Mouse (Mus musculus) adrenal gland, postnatal 14 days (tissue): ENCODE results near the gene Oxld1. TPM values are rescaled to one million over a fixed set of nuclear protein-coding genes. Genes with fewer than 3 reads are reported as not detected.
"Not testable (repeated sequence)": the region's sequence is repeated elsewhere in the genome, so short reads cannot be mapped to it uniquely, and the experiment has no call there.

ENCODE experiments used
- DNase-seq: peaks from one replicate; pipeline ENCODE4 v3.0.0; 2021; ENCODE audit warnings: mixed read lengths
- total RNA-seq: library from RNA; stranded (reverse); gene quantifications from 2 replicates; pipeline ENCODE4 v1.2.3, GENCODE M21; 2021

Oxld1 gene
- total RNA-seq, 1 experiment from 2014 or later = 53.9 TPM

GRCm38 (mm10) chr11:120423569-120424295 lies 34.1 kb downstream of the Oxld1 start:
- peak; percentile 79 for DNase-seq

- peak; percentile 34 for DNase-seq
These were observed 35.0 kb downstream of the Oxld1 start for GRCm38 (mm10) chr11:120422651-120423568.

DNA sequence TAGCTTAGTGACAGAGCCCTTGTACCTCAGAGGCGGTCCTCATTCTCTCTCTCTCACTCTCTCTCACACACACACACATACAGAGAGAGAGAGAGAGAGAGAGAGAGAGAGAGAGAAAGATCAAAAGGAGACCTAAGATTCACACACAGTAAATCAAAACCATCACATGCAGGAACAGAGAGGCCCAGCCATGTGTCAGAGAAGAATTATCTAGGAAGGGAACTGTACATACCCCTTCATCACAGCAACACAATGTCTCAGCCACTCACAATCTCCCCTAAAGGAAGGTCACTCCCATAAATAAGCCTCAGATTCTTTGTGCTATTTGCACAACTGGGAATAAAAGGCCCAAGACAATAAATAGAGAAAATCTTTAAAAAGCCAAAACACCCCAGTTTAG lies 39.3 kb downstream of the Oxld1 start:
- no peak for DNase-seq

DNA sequence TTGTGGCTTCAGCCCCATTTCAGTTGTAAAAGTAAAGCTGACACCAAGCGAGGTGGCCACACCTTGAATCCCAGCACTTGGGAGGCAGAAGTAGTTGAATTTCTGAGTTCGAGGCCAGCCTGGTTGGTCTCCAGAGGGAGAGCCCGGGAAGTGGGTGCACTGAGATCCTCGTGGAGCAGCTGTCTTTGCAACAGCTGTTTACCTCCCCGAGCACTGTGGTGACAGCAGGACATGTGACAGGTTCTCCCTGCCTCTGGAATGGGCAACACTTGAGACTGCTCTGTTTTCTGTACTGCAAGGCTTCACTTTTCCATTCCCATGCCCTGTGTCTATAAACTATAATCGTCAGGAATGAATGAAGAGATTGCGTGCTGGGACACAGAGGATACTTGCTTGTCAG lies 40.0 kb downstream of the Oxld1 start:
- no peak for DNase-seq

DNA sequence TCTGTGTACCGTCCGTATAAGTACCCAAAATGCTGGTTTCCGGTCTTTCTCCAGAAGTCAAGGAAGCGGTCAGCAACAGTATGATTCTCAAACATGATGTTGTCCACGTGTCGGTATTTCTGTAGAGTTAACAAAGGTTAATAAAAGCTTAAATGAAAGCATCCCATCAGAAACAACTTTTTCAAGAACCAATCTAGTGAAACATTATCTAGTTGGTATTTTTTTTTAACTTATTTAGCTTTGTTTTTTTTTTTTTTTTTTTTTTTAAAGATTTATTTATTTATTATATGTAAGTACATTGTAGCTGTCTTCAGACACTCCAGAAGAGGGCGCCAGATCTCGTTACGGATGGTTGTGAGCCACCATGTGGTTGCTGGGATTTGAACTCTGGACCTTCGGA lies 44.2 kb downstream of the Oxld1 start:
- DNase-seq = not testable (repeated sequence)

Other genes starting within 250 kb of the Oxld1 start
- gene Bahcc1, start 225.1 kb downstream of the Oxld1 start, total RNA-seq = 12.4 and 17.2 TPM in 2 replicates
- gene Actg1, start 109.5 kb downstream of the Oxld1 start, total RNA-seq = 1,064 and 1,109 TPM in 2 replicates
- 0.37 and 0.71 TPM in 2 replicates for gene Fscn2, start 96.5 kb downstream of the Oxld1 start, total RNA-seq
- gene Faap100, start 79.3 kb downstream of the Oxld1 start, total RNA-seq = 18.7 and 24.6 TPM in 2 replicates
- gene Nploc4, start 20.4 kb downstream of the Oxld1 start, total RNA-seq = 73.8 and 82.5 TPM in 2 replicates
- 2.3 and 4.7 TPM in 2 replicates for gene Tspan10, start 15.4 kb downstream of the Oxld1 start, total RNA-seq
- 0.33 TPM in 1 of 2 replicates, not detected in the other for gene Pde6g, start 4.6 kb downstream of the Oxld1 start, total RNA-seq
- 20.6 and 28.1 TPM in 2 replicates for gene Ccdc137, start within 50 bp of the Oxld1 start, total RNA-seq
- 19.6 and 23.4 TPM in 2 replicates for gene Arl16, start 9.5 kb upstream of the Oxld1 start, total RNA-seq
- 161 TPM in 2 replicates for gene Mrpl12, start 26.5 kb upstream of the Oxld1 start, total RNA-seq
- 50.7 and 64.4 TPM in 2 replicates for gene Slc25a10, start 33.8 kb upstream of the Oxld1 start, total RNA-seq
- gene Gcgr, start 72.6 kb upstream of the Oxld1 start, total RNA-seq = 2.3 and 11.7 TPM in 2 replicates
- gene Mcrip1, start 91.7 kb upstream of the Oxld1 start, total RNA-seq = 52.6 and 67.9 TPM in 2 replicates
- gene Ppp1r27, start 93.1 kb upstream of the Oxld1 start, total RNA-seq = 0.48 TPM in 1 of 2 replicates, not detected in the other
- gene P4hb, start 115.2 kb upstream of the Oxld1 start, total RNA-seq = 449 and 479 TPM in 2 replicates
- 268 and 310 TPM in 2 replicates for gene Arhgdia, start 123.6 kb upstream of the Oxld1 start, total RNA-seq
- 120 and 128 TPM in 2 replicates for gene Alyref, start 140.3 kb upstream of the Oxld1 start, total RNA-seq
- gene Anapc11, start 140.4 kb upstream of the Oxld1 start, total RNA-seq = 68.3 and 69.0 TPM in 2 replicates
- 1.6 TPM in 1 of 2 replicates, not detected in the other for gene Npb, start 150.4 kb upstream of the Oxld1 start, total RNA-seq
- gene Pcyt2, start 159.9 kb upstream of the Oxld1 start, total RNA-seq = 148 and 187 TPM in 2 replicates
- 37.1 and 39.7 TPM in 2 replicates for gene Sirt7, start 167.2 kb upstream of the Oxld1 start, total RNA-seq
- 51.8 and 55.3 TPM in 2 replicates for gene Mafg, start 175.5 kb upstream of the Oxld1 start, total RNA-seq
- gene Pycr1, start 185.7 kb upstream of the Oxld1 start, total RNA-seq = 1.6 TPM in 2 replicates
- 0.94 TPM in 1 of 2 replicates, not detected in the other for gene Myadml2, start 190.1 kb upstream of the Oxld1 start, total RNA-seq
- 8.3 and 11.2 TPM in 2 replicates for gene Notum, start 203.1 kb upstream of the Oxld1 start, total RNA-seq
- 69.4 and 71.3 TPM in 2 replicates for gene Aspscr1, start 214.9 kb upstream of the Oxld1 start, total RNA-seq